Mouse (Mus musculus) hindbrain, embryonic 16.5 days (tissue): ENCODE results near the gene Jmjd1c. TPM values are rescaled to one million over a fixed set of nuclear protein-coding genes. Genes with fewer than 3 reads are reported as not detected.

Experiments used
- ATAC-seq: fragments of 200-750 bp; cut with Nextera tagmentation; 2 replicates; pipeline ENCODE4 v1.8.0; 2017; ENCODE audit warnings: moderate TSS enrichment, moderate library complexity
- H3K27ac ChIP-seq: fragments of 300-500 bp; sonication (generic); 2 replicates; pipeline ENCODE4 v1.5.1; 2014; ENCODE audit warnings: low read depth, mild to moderate bottlenecking, control low read depth, low read length, moderate library complexity
- H3K27me3 ChIP-seq: fragments of 300-500 bp; sonication (generic); replicated peaks from 2 replicates; pipeline ENCODE4 v1.6.1; 2014; ENCODE audit warnings: low read length; ENCODE audit not compliant: control insufficient read depth, insufficient read depth
- H3K36me3 ChIP-seq: fragments of 300-500 bp; sonication (generic); 2 replicates; pipeline ENCODE4 v1.6.1; 2014; ENCODE audit warnings: mild to moderate bottlenecking, low read length, moderate library complexity, mixed read lengths; ENCODE audit not compliant: control insufficient read depth, insufficient read depth
- H3K4me1 ChIP-seq: fragments of 300-500 bp; sonication (generic); 2 replicates; pipeline ENCODE4 v1.6.1; 2014; ENCODE audit warnings: low read depth, low read length; ENCODE audit not compliant: control insufficient read depth, insufficient read depth
- H3K4me2 ChIP-seq: fragments of 300-500 bp; sonication (generic); 2 replicates; pipeline ENCODE4 v1.6.1; 2014; ENCODE audit warnings: mild to moderate bottlenecking, low read length, control low read depth, moderate library complexity
- H3K4me3 ChIP-seq: fragments of 300-500 bp; sonication (generic); 2 replicates; pipeline ENCODE4 v1.5.1; 2014; ENCODE audit warnings: mild to moderate bottlenecking, low read length, control low read depth, moderate library complexity
- H3K9ac ChIP-seq: fragments of 300-500 bp; sonication (generic); 2 replicates; pipeline ENCODE4 v1.6.1; 2014; ENCODE audit warnings: low read depth, mild to moderate bottlenecking, control low read depth, low read length, moderate library complexity
- H3K9me3 ChIP-seq: fragments of 300-500 bp; sonication (generic); 2 replicates; pipeline ENCODE4 v1.6.1; 2014; ENCODE audit warnings: mild to moderate bottlenecking, low read length, moderate library complexity; ENCODE audit not compliant: control insufficient read depth
- WGBS: fragments of 180-500 bp; shearing (Covaris S2); extraction: QIAGEN DNeasy Blood & Tissue Kit; methylation state at CpG from one replicate; pipeline ENCODE4 v1.1.7; 2014; 5-methylcytosine and 5-hydroxymethylcytosine counted together
- polyA plus RNA-seq: library from polyadenylated mRNA; unstranded; fragments of >200 nt; fragmentation: Nextera tagmentation; extraction: Ambion mirVana; gene quantifications from 2 replicates; pipeline ENCODE4 v1.2.1, GENCODE M21; 2015

The Jmjd1c gene
- polyA plus RNA-seq, 1 experiment from 2014 or later = 33.4 TPM

DNA sequence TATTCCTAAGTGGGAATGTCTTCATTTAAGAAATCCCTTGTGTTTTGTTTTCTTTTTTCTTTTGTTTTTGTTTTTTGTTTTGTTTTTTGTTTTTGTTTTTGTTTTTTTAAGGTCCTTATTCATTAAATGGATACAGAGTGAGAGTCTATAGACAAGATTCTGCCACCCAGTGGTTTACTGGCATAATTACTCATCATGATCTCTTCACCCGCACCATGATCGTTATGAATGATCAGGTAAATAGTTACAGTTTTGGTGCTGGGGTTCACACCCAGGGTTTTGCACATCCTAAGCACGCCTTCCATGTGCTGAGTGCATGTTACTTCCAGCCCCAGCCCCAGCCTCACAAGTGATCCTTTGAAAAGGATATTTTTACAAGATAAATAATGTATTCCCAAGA lies 120.9 kb downstream of the Jmjd1c start:
- Histone ChIP-seq H3K9me3 (no peaks in the 10 kb centered on the region), H3K9ac (no peak overlapping the region), H3K4me2 (no peak overlapping the region), H3K4me3 (no peak overlapping the region), H3K27me3 (no peaks in the 10 kb centered on the region), H3K4me1 (peaks cover 4% of the 10 kb centered on the region; the same call in 1 of the 2 replicates), H3K27ac (no peak overlapping the region), H3K36me3 (peaks cover 20% of the 10 kb centered on the region)
- ATAC-seq = no peak
- 74% methylated on average over 3 of the region's 3 CpGs for WGBS

DNA sequence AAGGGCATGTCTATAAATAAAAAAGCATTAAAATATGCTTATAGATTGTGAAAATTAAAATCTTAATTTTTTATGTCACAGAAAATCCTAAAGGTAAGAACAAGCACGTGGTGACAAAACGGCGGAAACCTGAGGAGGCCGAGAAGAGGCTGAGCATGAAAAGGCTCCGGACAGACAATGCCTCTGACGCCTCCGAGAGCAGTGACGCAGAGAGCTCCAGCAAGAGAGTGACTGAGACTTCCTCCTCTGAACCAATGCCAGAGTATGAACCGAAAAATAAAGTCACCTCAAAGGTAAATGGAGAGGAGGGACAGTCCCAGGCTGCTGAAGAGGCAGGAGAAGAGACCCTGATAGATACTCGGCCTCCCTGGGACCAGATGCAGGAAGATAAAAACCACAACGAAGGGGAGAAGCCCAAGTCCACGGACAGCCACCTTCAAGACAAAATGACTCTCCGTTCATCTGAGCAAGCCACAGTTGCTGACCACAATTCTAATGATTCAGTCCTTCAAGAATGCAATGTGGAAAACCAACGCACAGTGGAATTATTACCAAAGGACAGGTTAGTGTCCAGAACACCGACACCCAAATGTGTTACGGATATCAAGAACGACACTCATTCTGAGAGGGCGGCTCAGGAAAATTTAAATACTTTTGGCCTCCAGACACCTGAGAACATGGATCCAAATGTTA lies 123.1 kb downstream of the Jmjd1c start:
- Histone ChIP-seq H3K27ac (no peak overlapping the region), H3K9me3 (no peaks in the 10 kb centered on the region), H3K4me3 (no peak overlapping the region), H3K36me3 (peaks cover 22% of the 10 kb centered on the region), H3K4me2 (no peak overlapping the region), H3K9ac (no peak overlapping the region), H3K27me3 (no peaks in the 10 kb centered on the region), H3K4me1 (peaks cover 2% of the 10 kb centered on the region; the same call in 1 of the 2 replicates)
- no peak for ATAC-seq
- WGBS = 92% methylated on average over 18 of the region's 18 CpGs

DNA sequence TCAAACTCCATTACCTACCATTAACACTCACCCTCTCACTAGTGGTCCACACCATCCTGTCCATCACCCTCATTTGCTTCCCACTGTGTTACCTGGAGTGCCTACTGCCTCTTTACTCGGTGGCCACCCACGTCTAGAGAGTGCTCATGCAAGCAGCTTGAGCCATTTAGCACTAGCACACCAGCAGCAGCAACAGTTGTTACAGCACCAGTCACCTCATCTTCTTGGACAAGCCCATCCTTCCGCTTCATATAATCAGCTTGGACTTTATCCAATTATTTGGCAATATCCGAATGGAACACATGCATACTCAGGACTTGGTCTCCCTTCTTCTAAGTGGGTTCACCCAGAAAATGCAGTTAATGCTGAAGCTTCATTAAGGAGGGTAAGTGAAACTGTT lies 124.3 kb downstream of the Jmjd1c start:
- Histone ChIP-seq H3K27ac (no peak overlapping the region), H3K27me3 (no peaks in the 10 kb centered on the region), H3K36me3 (peaks cover 29% of the 10 kb centered on the region), H3K4me2 (no peak overlapping the region), H3K9ac (no peak overlapping the region), H3K4me1 (no peaks in the 10 kb centered on the region; the same call in 1 of the 2 replicates), H3K4me3 (no peak overlapping the region), H3K9me3 (no peaks in the 10 kb centered on the region)
- no peak for ATAC-seq
- WGBS = 71% methylated on average over 4 of the region's 4 CpGs

DNA sequence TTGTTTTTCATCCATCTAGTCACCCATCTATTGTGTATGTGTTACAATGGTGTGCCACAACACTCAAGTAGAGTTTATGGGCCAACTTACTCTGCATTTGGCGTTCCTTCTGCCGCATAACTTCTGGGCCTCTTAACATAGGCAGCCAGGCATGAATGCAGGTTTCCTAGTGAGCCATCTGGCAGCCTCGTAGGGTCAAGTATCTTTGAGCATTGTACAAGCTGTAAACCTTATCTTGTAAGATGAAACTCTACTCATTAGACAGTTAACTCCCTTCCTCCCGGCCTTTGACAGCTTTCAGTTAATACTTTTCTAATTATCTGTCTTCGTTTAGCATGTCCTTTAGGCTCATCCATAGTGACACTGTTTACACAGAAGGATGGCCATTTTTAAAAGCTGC lies 125.4 kb downstream of the Jmjd1c start:
- Histone ChIP-seq H3K36me3 (peaks cover 34% of the 10 kb centered on the region), H3K4me1 (no peaks in the 10 kb centered on the region; the same call in 1 of the 2 replicates), H3K9ac (no peak overlapping the region), H3K9me3 (no peaks in the 10 kb centered on the region), H3K27me3 (no peaks in the 10 kb centered on the region), H3K4me3 (no peak overlapping the region), H3K4me2 (no peak overlapping the region), H3K27ac (no peak overlapping the region)
- no peak for ATAC-seq
- WGBS = 58% methylated on average over 5 of the region's 5 CpGs

DNA sequence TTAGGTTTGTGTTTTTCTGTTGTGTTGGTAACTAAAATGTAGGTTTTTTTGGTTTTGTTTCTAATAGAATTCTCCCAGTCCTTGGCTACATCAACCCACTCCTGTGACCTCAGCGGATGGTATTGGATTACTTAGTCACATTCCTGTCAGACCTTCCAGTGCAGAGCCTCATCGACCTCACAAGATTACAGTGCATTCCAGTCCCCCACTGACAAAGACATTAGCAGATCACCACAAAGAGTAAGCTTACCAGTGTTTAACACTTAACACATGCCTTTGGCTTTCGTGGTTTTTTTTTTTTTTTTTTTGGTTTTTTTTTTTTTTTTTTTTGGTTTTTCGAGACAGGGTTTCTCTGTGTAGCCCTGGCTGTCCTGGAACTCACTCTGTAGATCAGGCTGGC lies 128.0 kb downstream of the Jmjd1c start:
- H3K9me3 ChIP-seq = no peaks in the 10 kb centered on the region
- H3K27me3 ChIP-seq = no peaks in the 10 kb centered on the region
- peaks cover 30% of the 10 kb centered on the region for H3K36me3 ChIP-seq
- H3K4me3 ChIP-seq = no peak overlapping the region
- no peak overlapping the region for H3K27ac ChIP-seq
- no peaks in the 10 kb centered on the region; the same call in 1 of the 2 replicates for H3K4me1 ChIP-seq
- no peak for ATAC-seq
- H3K4me2 ChIP-seq = no peak overlapping the region
- 74% methylated on average over 3 of the region's 4 CpGs for WGBS
- no peak overlapping the region for H3K9ac ChIP-seq

DNA sequence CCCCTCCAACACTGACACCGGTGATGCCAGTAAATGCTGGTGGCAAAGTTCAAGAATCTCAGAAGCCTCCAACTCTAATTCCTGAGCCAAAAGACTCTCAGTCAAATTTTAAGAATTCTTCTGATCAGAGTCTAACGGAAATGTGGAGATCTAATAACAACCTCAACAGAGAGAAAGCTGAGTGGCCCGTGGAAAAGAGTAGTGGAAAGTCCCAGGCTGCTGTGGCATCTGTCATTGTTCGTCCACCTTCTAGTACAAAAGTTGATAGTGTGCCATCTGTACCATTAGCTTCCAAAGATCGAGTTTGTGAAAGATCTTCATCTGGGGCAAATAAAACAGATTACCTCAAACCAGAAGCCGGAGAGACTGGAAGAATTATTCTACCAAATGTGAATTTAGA lies 129.6 kb downstream of the Jmjd1c start:
- ATAC-seq = no peak
- Histone ChIP-seq H3K36me3 (peaks cover 16% of the 10 kb centered on the region), H3K9me3 (no peaks in the 10 kb centered on the region), H3K9ac (no peak overlapping the region), H3K4me2 (no peak overlapping the region), H3K27me3 (no peaks in the 10 kb centered on the region), H3K4me1 (no peaks in the 10 kb centered on the region; the same call in 1 of the 2 replicates), H3K4me3 (no peak overlapping the region), H3K27ac (no peak overlapping the region)
- WGBS = 87% methylated on average over 6 of the region's 6 CpGs

DNA sequence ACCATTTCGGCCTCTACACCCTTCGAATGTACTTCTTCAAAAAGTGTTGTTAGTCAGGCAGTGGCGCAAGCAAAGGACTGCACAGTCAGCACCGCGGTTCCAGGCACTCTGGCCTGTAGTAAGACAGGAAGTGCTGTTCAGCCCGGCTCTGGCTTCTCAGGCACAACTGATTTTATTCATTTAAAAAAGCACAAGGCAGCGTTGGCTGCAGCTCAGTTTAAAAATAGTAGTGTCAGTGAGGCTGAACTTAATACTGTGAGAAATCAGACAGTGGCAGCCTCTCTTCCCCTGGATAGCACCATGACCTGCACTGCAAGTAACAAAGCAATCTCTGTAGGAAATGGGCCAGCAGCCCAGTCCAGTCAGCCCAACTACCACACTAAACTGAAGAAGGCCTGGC lies 130.2 kb downstream of the Jmjd1c start:
- Histone ChIP-seq H3K4me2 (no peak overlapping the region), H3K4me3 (no peak overlapping the region), H3K27me3 (no peaks in the 10 kb centered on the region), H3K9ac (no peak overlapping the region), H3K9me3 (no peaks in the 10 kb centered on the region), H3K36me3 (peaks cover 19% of the 10 kb centered on the region), H3K4me1 (no peaks in the 10 kb centered on the region; the same call in 1 of the 2 replicates), H3K27ac (0 out of 2 replicates have a peak overlapping the region, but pooled peaks have one; percentile 1)
- peak; percentile 84 for ATAC-seq
- 66% methylated on average over 7 of the region's 7 CpGs for WGBS

DNA sequence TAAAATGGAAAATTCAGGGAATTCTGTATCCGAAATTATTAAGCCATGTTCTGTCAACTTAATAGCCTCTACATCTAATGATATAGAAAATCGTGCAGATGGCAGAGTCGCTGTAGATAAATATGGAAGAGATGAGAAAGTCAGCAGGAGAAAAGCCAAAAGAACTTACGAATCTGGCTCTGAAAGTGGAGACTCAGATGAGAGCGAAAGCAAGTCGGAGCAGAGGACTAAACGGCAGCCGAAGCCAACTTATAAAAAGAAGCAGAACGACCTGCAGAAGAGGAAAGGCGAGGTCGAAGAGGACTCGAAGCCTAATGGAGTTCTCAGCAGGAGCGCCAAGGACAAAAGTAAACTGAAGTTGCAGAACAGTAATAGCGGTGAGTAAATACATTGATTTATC lies 130.6 kb downstream of the Jmjd1c start:
- H3K9me3 ChIP-seq = no peaks in the 10 kb centered on the region
- H3K27ac ChIP-seq = peak overlapping the region; percentile 29; the same call in 1 of the 2 replicates
- no peak for ATAC-seq
- no peak overlapping the region for H3K9ac ChIP-seq
- H3K27me3 ChIP-seq = no peaks in the 10 kb centered on the region
- WGBS = 81% methylated on average over 14 of the region's 14 CpGs
- H3K36me3 ChIP-seq = peaks cover 19% of the 10 kb centered on the region
- H3K4me2 ChIP-seq = no peak overlapping the region
- H3K4me3 ChIP-seq = no peak overlapping the region
- H3K4me1 ChIP-seq = no peaks in the 10 kb centered on the region; the same call in 1 of the 2 replicates

DNA sequence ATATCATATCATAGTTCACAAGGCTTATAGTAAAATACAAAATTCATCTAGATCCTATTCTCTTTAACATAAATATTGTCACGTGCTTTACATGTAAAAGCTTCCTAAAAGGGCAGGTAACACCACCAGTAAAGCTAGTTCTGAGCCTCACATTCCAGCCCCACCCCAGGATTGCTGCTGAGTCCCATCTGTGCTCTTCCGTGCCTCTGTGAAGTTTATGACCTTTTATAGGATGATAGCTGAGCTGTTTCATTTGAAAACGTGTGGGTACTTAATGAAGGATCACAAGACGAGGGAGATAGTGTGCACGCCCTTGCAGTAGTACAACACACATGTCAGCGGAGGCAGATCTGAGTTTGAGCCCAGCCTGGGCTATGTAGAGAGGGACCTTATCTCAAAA lies 134.5 kb downstream of the Jmjd1c start:
- WGBS = 84% methylated on average over 6 of the region's 6 CpGs

More for the DNA sequence above, 134.5 kb downstream of the Jmjd1c start:
- ATAC-seq = no peak
- H3K9ac ChIP-seq = no peak overlapping the region
- H3K4me3 ChIP-seq = no peak overlapping the region
- H3K27me3 ChIP-seq = no peaks in the 10 kb centered on the region
- H3K4me2 ChIP-seq = no peak overlapping the region
- H3K36me3 ChIP-seq = peaks cover 20% of the 10 kb centered on the region
- no peaks in the 10 kb centered on the region for H3K4me1 ChIP-seq
- H3K27ac ChIP-seq = no peak overlapping the region
- H3K9me3 ChIP-seq = no peaks in the 10 kb centered on the region
